Mouse (Mus musculus): ENCODE data around the gene Lrp8. TPM values are rescaled to one million over a fixed set of nuclear protein-coding genes. Genes with fewer than 3 reads are reported as not detected.

Gene Lrp8
- polyA plus RNA-seq, 1 experiment from 2014 or later = 58.1 TPM

Other genes starting within 250 kb of the Lrp8 start
- gene Dmrtb1, start 118.0 kb upstream of the Lrp8 start, polyA plus RNA-seq (2014; fragmentation: Nextera tagmentation; extraction: Ambion mirVana) = 35.7 and 55.3 TPM in 2 replicates
- gene Magoh, start 77.5 kb downstream of the Lrp8 start, polyA plus RNA-seq (2014; fragmentation: Nextera tagmentation; extraction: Ambion mirVana) = 130 and 136 TPM in 2 replicates
- 96.6 and 103 TPM in 2 replicates for gene 0610037L13Rik, start 87.6 kb downstream of the Lrp8 start, polyA plus RNA-seq (2014; fragmentation: Nextera tagmentation; extraction: Ambion mirVana)
- 11.2 and 17.5 TPM in 2 replicates for gene Cpt2, start 121.3 kb downstream of the Lrp8 start, polyA plus RNA-seq (2014; fragmentation: Nextera tagmentation; extraction: Ambion mirVana)
- gene Slc1a7, start 166.1 kb downstream of the Lrp8 start, polyA plus RNA-seq (2014; fragmentation: Nextera tagmentation; extraction: Ambion mirVana) = not detected in 2 replicates